9 mouse cellular contexts compared by ENCODE assay signal in genomic region chr1:133762946-133763422, GRCm38 (mm10). TPM values are rescaled to one million over a fixed set of nuclear protein-coding genes. Genes with fewer than 3 reads are reported as not detected.
DNase-seq lines count a peak whose midpoint lies in the region; ATAC-seq and TF ChIP-seq lines count a peak whose summit lies in the region.
"Had no signal": no experiment of that assay in that cellular context is flagged by ENCODE, and none has a peak within 500 bp of the region (broad histone marks: within the 10 kb centered on the region; RNA-seq: fewer than 3 reads in every experiment).

No protein-coding gene starts in this region.

- TF ChIP-seq CTCF in kidney, adult 2 months (conservative IDR thresholded peaks at IDR 0.05; ENCODE audit: insufficient read depth, insufficient read length, low read depth, low read length), result no peak

- no peak overlapping the region for H3K4me2 ChIP-seq in embryonic facial prominence, embryonic 12.5 days (replicated peaks)
- no peak overlapping the region for H3K4me2 ChIP-seq in midbrain, embryonic 14.5 days (ENCODE audit: low read length)
- H3K4me2 ChIP-seq: liver, embryonic 15.5 days had no signal

- peak; percentile 12; the same call in 1 of the 2 replicates for ATAC-seq in embryonic facial prominence, embryonic 12.5 days (ENCODE audit: insufficient number of reproducible peaks, insufficient read depth, low FRiP score, low TSS enrichment)
- no peak for ATAC-seq in midbrain, embryonic 14.5 days (ENCODE audit: low FRiP score, low TSS enrichment)

- H3K9ac ChIP-seq in embryonic facial prominence, embryonic 12.5 days, result no peak overlapping the region
- no peak overlapping the region for H3K9ac ChIP-seq in midbrain, embryonic 14.5 days (replicated peaks; ENCODE audit: low read length)
- H3K9ac ChIP-seq: liver, embryonic 15.5 days had no signal

- no peak for TF ChIP-seq POLR2A in kidney, adult 2 months (IDR thresholded peaks at IDR 0.05; ENCODE audit: low read depth, low read length)

- WGBS in embryonic facial prominence, embryonic 12.5 days, result 32% methylated on average over 5 of the region's 5 CpGs
- 35% methylated on average over 5 of the region's 5 CpGs for WGBS in midbrain, embryonic 14.5 days
- WGBS in kidney, adult 2 months, result 71% methylated on average over 5 of the region's 5 CpGs

- H3K9me3 ChIP-seq in embryonic facial prominence, embryonic 12.5 days, result no peaks in the 10 kb centered on the region
- no peaks in the 10 kb centered on the region for H3K9me3 ChIP-seq in midbrain, embryonic 14.5 days (ENCODE audit: control insufficient read depth, low read length)
- H3K9me3 ChIP-seq: liver, embryonic 15.5 days had no signal

- peak overlapping the region; percentile 51 for H3K27ac ChIP-seq in embryonic facial prominence, embryonic 12.5 days
- H3K27ac ChIP-seq in midbrain, embryonic 14.5 days (replicated peaks; ENCODE audit: low read depth, low read length), result no peak overlapping the region
- H3K27ac ChIP-seq in kidney, adult 2 months (ENCODE audit: insufficient read depth, low read depth, low read length), result no peak overlapping the region
- H3K27ac ChIP-seq: liver, embryonic 15.5 days had no signal

- peaks cover 42% of the 10 kb centered on the region for H3K4me1 ChIP-seq in embryonic facial prominence, embryonic 12.5 days
- H3K4me1 ChIP-seq in midbrain, embryonic 14.5 days (ENCODE audit: control insufficient read depth, insufficient read depth, low read length), result peaks cover 11% of the 10 kb centered on the region
- no peaks in the 10 kb centered on the region for H3K4me1 ChIP-seq in kidney, adult 2 months (ENCODE audit: control insufficient read depth, insufficient read depth, low read length)

- peak; percentile 46 for DNase-seq in embryo, embryonic 10.5 days (ENCODE audit: low spot score)
- no peak for DNase-seq in embryo, embryonic 9.5 days (ENCODE audit: extremely low spot score)
- DNase-seq in layer of hippocampus, adult 11-12 months (ENCODE audit: low spot score), result peak; percentile 53
- DNase-seq in midbrain, embryonic 14.5 days, result peak; percentile 34
- no peak for DNase-seq in kidney, adult 9 months
- DNase-seq in kidney, adult 2 months, result no peak
- DNase-seq in gastrocnemius, postnatal 10 days, result no peak

- no peaks in the 10 kb centered on the region for H3K36me3 ChIP-seq in embryonic facial prominence, embryonic 12.5 days
- H3K36me3 ChIP-seq in midbrain, embryonic 14.5 days (ENCODE audit: control insufficient read depth, insufficient read depth, low read length), result no peaks in the 10 kb centered on the region
- H3K36me3 ChIP-seq in kidney, adult 2 months (ENCODE audit: control insufficient read depth, insufficient read depth, low read length), result no peaks in the 10 kb centered on the region

- H3K4me3 ChIP-seq in embryonic facial prominence, embryonic 12.5 days, result no peak overlapping the region
- no peak overlapping the region for H3K4me3 ChIP-seq in midbrain, embryonic 14.5 days (replicated peaks; ENCODE audit: low read depth, low read length)
- H3K4me3 ChIP-seq in kidney, adult 2 months (ENCODE audit: insufficient read depth, low read depth, low read length), result no peak overlapping the region
- H3K4me3 ChIP-seq: liver, embryonic 15.5 days had no signal

- H3K27me3 ChIP-seq in embryonic facial prominence, embryonic 12.5 days, result no peaks in the 10 kb centered on the region
- H3K27me3 ChIP-seq in midbrain, embryonic 14.5 days (ENCODE audit: control insufficient read depth, insufficient read depth, low read length), result no peaks in the 10 kb centered on the region
- no peaks in the 10 kb centered on the region for H3K27me3 ChIP-seq in kidney, adult 2 months (replicated peaks; ENCODE audit: control insufficient read depth, insufficient read depth, low read length)
- H3K27me3 ChIP-seq: liver, embryonic 15.5 days had no signal

RNA-seq across cellular contexts. Expression of gene Atp2b4, which starts 37.9 kb away (rescaled TPM):
- 14.1 and 15.0 TPM in 2 replicates for polyA plus RNA-seq in embryonic facial prominence, embryonic 12.5 days (2016; fragmentation: Nextera tagmentation; extraction: Ambion mirVana)
- polyA plus RNA-seq in midbrain, embryonic 14.5 days (2014; fragmentation: Nextera tagmentation; extraction: Ambion mirVana), result 14.1 and 15.6 TPM in 2 replicates
- 4.9 and 6.1 TPM in 2 replicates for polyA plus RNA-seq in kidney, adult 2 months (2012; rRNA removed)
- total RNA-seq in gastrocnemius, postnatal 10 days (2021), result 10 to 100 TPM; 25.2 to 35.3 TPM

Comparison
In these comparisons a context has a peak if more than half of its experiments do, and no peak if none do; other contexts are left out.
1. DNase-seq: peak in embryo, embryonic 10.5 days (single experiment), layer of hippocampus, adult 11-12 months (single experiment) and midbrain, embryonic 14.5 days (single experiment); none in embryo, embryonic 9.5 days (single experiment), kidney, adult 9 months (single experiment), kidney, adult 2 months (single experiment) and gastrocnemius, postnatal 10 days (single experiment).